Mouse (Mus musculus) forebrain, embryonic 11.5 days (tissue): ENCODE data around the gene Cox10. TPM values are rescaled to one million over a fixed set of nuclear protein-coding genes. Genes with fewer than 3 reads are reported as not detected.
A peak's percentile ranks its signal among the peaks of the same experiment; 100 is the strongest.

Experiments
- ATAC-seq: fragments of 200-750 bp; cut with Nextera tagmentation; replicated peaks from 2 replicates; pipeline ENCODE4 v1.8.0; 2017; ENCODE audit warnings: moderate TSS enrichment; ENCODE audit not compliant: low FRiP score
- DNase-seq: peaks from one replicate; pipeline ENCODE4 v3.0.0-alpha.2; 2017; ENCODE audit warnings: low spot score
- H3K27ac ChIP-seq: fragments of 300-500 bp; sonication (generic); 2 replicates; pipeline ENCODE4 v1.5.1; 2014; ENCODE audit warnings: low read depth, low read length
- H3K27me3 ChIP-seq: fragments of 300-500 bp; sonication (generic); 2 replicates; pipeline ENCODE4 v1.6.1; 2014; ENCODE audit warnings: mild to moderate bottlenecking, low read length, mixed read lengths; ENCODE audit not compliant: control insufficient read depth, insufficient read depth
- H3K36me3 ChIP-seq: fragments of 300-500 bp; sonication (generic); 2 replicates; pipeline ENCODE4 v1.6.1; 2014; ENCODE audit warnings: mild to moderate bottlenecking, low read length, moderate library complexity, mixed read lengths; ENCODE audit not compliant: control insufficient read depth, insufficient read depth
- H3K4me1 ChIP-seq: fragments of 300-500 bp; sonication (generic); replicated peaks from 2 replicates; pipeline ENCODE4 v1.6.1; 2014; ENCODE audit warnings: low read length, mixed read lengths; ENCODE audit not compliant: control insufficient read depth, insufficient read depth
- H3K4me2 ChIP-seq: fragments of 300-500 bp; sonication (generic); 2 replicates; pipeline ENCODE4 v1.6.1; 2014; ENCODE audit warnings: low read depth, mild to moderate bottlenecking, low read length, moderate library complexity, mixed read lengths; ENCODE audit not compliant: severe bottlenecking
- H3K4me3 ChIP-seq: fragments of 300-500 bp; sonication (generic); 2 replicates; pipeline ENCODE4 v1.5.1; 2014; ENCODE audit warnings: low read depth, low read length
- H3K9ac ChIP-seq: fragments of 300-500 bp; sonication (generic); 2 replicates; pipeline ENCODE4 v1.6.1; 2014; ENCODE audit warnings: low read length
- H3K9me3 ChIP-seq: fragments of 300-500 bp; sonication (generic); 2 replicates; pipeline ENCODE4 v1.6.1; 2016; ENCODE audit warnings: low read length, mixed read lengths; ENCODE audit not compliant: control insufficient read depth
- WGBS: fragments of 180-500 bp; shearing (Covaris S2); extraction: QIAGEN DNeasy Blood & Tissue Kit; methylation state at CpG from one replicate; pipeline ENCODE4 v1.1.7; 2014; 5-methylcytosine and 5-hydroxymethylcytosine counted together
- polyA plus RNA-seq: library from polyadenylated mRNA; unstranded; fragments of >200 nt; fragmentation: Nextera tagmentation; extraction: Ambion mirVana; gene quantifications from 2 replicates; pipeline ENCODE4 v1.2.1, GENCODE M21; 2014

Gene Cox10
- polyA plus RNA-seq, 1 experiment from 2014 or later, result 27.9 TPM

DNA sequence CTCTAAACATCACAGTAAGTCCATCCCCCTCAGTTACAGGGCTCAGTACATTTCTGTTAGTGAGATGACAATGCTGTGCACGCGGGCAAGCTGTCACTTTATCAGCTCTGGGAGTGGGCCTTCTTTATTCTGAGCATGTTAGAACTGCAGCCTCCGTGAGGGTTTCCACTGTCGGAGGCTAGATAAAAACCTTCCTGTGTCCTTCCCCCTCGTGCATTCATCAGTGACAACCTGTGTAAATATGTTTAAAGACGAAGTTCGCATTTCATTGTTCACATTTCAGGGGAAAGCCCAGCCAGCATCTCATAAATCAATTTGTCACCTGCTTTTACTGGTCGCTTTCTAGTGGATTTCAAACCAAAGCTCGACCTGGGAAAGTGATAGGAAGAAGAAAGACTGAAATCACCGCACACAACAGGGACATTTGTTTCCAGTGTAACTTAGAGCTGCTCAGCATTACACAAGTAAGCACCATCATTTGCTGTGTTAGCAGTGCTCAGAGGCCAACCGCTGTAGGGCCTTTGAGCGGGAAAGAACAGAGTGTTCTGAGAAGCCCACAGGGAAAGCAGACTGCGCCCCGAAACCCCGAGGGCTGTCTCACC is 55.8 kb downstream of the Cox10 start:
- Histone ChIP-seq H3K27me3 (no peaks in the 10 kb centered on the region), H3K36me3 (no peaks in the 10 kb centered on the region), H3K27ac (no peak overlapping the region), H3K4me3 (no peak overlapping the region), H3K9ac (no peak overlapping the region), H3K4me2 (no peak overlapping the region), H3K9me3 (no peaks in the 10 kb centered on the region), H3K4me1 (peaks cover 9% of the 10 kb centered on the region)
- ATAC-seq (no peak), DNase-seq (no peak)
- 65% methylated on average over 15 of the region's 15 CpGs for WGBS

DNA sequence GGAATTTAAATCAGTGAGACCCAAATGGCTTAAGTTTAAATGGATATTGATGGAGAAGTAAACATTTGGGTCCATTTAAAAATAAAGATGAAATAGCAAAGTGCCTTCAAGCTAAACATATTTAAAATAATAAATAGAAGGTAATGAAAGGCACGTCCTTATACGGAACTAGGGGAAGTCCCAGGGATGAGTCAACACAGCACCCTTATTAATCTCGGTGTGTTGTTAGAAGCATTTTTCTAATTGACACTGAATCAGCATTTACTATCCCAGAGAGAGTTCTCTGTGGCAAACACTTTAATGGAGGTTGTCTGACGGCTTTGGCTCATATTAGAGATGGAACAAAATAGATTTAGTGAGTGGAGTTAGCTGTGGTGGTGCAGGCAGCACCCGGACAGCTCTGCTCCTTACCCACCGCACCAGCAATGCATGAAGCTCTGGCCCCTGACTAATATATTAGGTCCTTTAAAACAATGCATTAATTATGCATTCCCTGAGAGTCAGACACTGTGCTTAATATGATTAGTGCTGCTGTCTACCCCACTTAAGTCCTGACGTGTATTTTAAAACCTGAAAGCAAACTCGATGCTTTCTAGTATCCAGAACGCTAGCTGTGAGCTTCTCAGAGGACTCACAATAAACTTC is 56.7 kb downstream of the Cox10 start:
- Histone ChIP-seq H3K4me2 (no peak overlapping the region), H3K27ac (no peak overlapping the region), H3K27me3 (no peaks in the 10 kb centered on the region), H3K36me3 (no peaks in the 10 kb centered on the region), H3K9ac (no peak overlapping the region), H3K4me3 (no peak overlapping the region), H3K9me3 (no peaks in the 10 kb centered on the region), H3K4me1 (peaks cover 12% of the 10 kb centered on the region)
- ATAC-seq (no peak), DNase-seq (no peak)
- 43% methylated on average over 9 of the region's 9 CpGs for WGBS

DNA sequence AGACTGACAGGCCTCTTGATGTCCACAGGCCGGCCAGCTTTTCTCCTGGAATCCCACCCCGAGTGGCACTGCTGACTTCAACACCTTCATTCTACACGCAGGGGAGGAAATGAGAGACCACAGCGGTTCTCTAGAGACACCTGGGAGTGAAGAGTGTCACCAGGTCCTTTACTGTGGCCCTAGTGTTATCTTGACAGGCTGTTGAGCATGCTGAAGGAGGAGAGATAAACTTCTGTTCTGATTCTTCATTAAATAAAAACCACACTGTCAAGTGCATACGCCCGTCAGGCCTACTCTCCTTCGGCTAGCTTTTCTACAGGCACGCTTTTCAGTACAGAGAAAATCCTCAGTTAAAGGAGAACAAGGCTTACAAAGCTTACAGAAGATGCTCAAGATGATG is 60.0 kb downstream of the Cox10 start:
- Histone ChIP-seq H3K4me2 (no peak overlapping the region), H3K36me3 (no peaks in the 10 kb centered on the region), H3K9ac (no peak overlapping the region), H3K9me3 (no peaks in the 10 kb centered on the region), H3K27me3 (no peaks in the 10 kb centered on the region), H3K4me3 (no peak overlapping the region), H3K27ac (no peak overlapping the region), H3K4me1 (peaks cover 11% of the 10 kb centered on the region)
- ATAC-seq, result no peak
- 93% methylated on average over 8 of the region's 8 CpGs for WGBS
- DNase-seq, result no peak

DNA sequence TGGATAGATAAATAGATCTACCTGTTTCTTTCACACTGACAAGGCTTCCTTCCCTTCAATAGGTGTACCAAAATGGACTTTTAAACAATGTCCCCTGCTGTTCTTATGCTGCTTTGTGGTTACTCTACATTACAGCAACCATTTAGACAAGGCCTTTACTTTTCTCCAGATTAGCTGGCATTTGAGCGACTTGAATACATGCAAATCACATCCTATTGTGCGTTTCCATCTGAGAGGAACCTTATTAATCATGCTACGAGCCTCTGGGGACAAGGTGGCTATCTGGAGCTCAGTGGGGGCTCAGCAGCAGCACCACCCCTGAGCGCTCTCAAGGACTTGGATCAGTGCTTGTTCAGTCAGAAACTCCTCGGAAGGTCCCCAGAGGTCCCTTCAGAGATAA is 61.1 kb downstream of the Cox10 start:
- Histone ChIP-seq H3K27ac (no peak overlapping the region), H3K27me3 (no peaks in the 10 kb centered on the region), H3K4me1 (peaks cover 8% of the 10 kb centered on the region), H3K4me2 (no peak overlapping the region), H3K4me3 (no peak overlapping the region), H3K9me3 (no peaks in the 10 kb centered on the region), H3K9ac (no peak overlapping the region), H3K36me3 (no peaks in the 10 kb centered on the region)
- DNase-seq (no peak), ATAC-seq (no peak)
- WGBS, result 43% methylated on average over 5 of the region's 5 CpGs

DNA sequence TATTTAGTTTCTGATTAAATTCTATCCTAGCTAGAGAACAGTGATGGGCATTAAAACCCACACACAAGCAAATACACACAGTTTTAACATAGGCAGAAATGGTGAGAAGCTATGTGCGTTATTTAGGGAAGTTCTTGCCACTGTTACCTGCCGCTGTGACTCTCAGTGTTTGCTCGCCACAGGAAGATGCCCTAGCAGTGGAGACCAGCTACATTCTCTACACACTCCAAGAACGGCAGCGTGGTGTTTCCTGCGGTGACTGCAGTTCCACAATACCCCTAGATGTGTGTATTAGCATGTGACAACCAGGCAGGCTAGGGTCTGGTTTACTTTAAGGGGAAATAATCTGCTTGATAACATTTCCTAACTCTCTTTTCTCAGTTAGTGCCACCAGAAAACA is 64.0 kb downstream of the Cox10 start:
- ATAC-seq (no peak), DNase-seq (no peak)
- no peak overlapping the region for H3K4me3 ChIP-seq
- no peak overlapping the region for H3K4me2 ChIP-seq
- no peak overlapping the region for H3K9ac ChIP-seq
- H3K9me3 ChIP-seq, result no peaks in the 10 kb centered on the region
- H3K27me3 ChIP-seq, result no peaks in the 10 kb centered on the region
- WGBS, result 79% methylated on average over 6 of the region's 6 CpGs
- H3K36me3 ChIP-seq, result no peaks in the 10 kb centered on the region
- H3K4me1 ChIP-seq, result peaks cover 12% of the 10 kb centered on the region
- no peak overlapping the region for H3K27ac ChIP-seq

DNA sequence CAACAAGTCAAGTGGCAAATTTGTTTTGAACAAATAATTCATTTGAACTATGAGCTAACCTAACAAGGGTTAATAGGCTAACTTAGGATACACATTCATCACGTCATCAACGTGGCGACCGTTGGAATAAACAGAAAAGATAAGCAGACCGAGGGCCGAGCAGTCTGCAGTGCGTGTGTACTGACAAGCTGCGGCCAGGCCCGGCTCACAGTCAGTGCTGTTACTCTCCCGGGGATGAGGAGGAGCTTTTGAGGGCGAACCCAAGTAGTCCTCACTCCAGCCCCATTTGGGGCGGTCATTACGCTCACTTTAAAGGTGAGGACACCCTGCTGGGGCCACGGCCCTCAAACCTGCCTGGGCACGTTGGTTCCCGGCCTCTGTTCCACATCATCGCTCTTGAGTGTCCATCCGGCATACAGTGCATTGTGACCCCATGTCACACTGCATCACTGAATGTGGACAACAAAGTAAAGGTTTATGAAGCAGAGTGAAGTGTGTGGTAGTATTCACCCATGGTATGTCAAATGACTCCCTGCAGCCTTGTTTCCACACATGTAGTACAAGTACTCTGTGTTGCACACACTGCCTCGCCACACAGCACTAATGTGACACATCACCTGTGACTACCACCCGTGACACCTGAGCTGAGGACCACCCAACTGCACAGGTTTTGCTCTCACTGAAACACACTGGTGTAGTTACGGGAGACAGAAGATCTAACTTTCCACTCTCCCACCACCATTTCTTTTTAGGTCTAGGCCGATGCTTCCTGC is 68.4 kb downstream of the Cox10 start:
- no peak overlapping the region for H3K9ac ChIP-seq
- WGBS, result 49% methylated on average over 22 of the region's 22 CpGs
- no peaks in the 10 kb centered on the region for H3K9me3 ChIP-seq
- DNase-seq (no peak), ATAC-seq (0 out of 2 replicates have a peak, but pooled peaks have one; percentile 18)
- H3K27ac ChIP-seq, result no peak overlapping the region
- H3K27me3 ChIP-seq, result no peaks in the 10 kb centered on the region
- no peak overlapping the region for H3K4me3 ChIP-seq
- peaks cover 7% of the 10 kb centered on the region for H3K4me1 ChIP-seq
- H3K4me2 ChIP-seq, result no peak overlapping the region
- no peaks in the 10 kb centered on the region for H3K36me3 ChIP-seq

DNA sequence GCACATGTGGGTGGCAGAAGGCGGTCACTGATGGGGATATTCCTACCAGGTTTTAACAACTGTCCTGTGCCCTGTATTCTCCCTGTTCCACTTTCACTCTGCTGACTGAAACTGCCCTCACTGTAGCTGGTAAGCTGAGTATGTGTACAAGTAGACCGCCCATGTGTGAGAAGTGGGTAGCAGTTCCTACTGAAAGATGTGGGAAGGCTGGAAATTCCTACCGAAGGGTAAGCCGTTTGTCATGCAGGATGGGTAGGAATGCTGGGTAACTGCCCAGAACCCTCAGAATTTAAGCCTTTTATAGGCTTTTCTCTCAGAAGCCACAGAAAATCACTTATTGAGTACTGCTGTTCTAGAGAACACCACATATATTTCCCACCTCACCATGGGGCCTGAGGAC is 75.1 kb downstream of the Cox10 start:
- Histone ChIP-seq H3K27ac (no peak overlapping the region), H3K27me3 (no peaks in the 10 kb centered on the region), H3K4me3 (no peak overlapping the region), H3K4me2 (no peak overlapping the region), H3K9ac (no peak overlapping the region), H3K9me3 (no peaks in the 10 kb centered on the region), H3K36me3 (no peaks in the 10 kb centered on the region), H3K4me1 (no peaks in the 10 kb centered on the region)
- WGBS, result 96% methylated on average over 4 of the region's 4 CpGs
- DNase-seq (no peak), ATAC-seq (no peak)

DNA sequence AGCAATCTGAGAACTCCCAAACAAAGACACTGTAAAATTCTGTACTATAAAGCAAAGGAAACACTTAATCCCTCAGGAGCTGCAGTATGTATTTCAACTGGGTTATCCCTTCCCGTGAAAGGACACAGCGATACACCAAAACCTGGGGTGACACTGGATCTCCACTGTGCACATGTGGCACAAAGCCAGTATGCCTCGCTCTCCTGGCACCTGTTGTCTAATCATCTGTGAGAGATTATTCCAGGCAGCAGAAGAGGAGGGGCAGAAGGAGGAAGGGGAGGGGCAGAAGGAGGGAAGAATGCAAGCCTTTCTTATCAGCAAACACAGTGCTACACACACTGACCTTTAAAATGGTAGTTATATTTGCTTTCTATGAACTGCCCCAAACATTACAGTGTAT is 75.8 kb downstream of the Cox10 start:
- Histone ChIP-seq H3K4me1 (no peaks in the 10 kb centered on the region), H3K4me3 (no peak overlapping the region), H3K27ac (no peak overlapping the region), H3K9ac (no peak overlapping the region), H3K9me3 (no peaks in the 10 kb centered on the region), H3K36me3 (no peaks in the 10 kb centered on the region), H3K4me2 (no peak overlapping the region), H3K27me3 (no peaks in the 10 kb centered on the region)
- WGBS, result 83% methylated on average over 3 of the region's 3 CpGs
- DNase-seq (no peak), ATAC-seq (no peak)
